Mouse (Mus musculus): ENCODE measurements at regions not wholly inside any gene's neighbourhood (a gene's known extent, or its start where the extent isn't known, plus 50 kb on each side); places are given as distances from the start of the nearest gene placed in this dataset.

- TF ChIP-seq CTCF (IDR thresholded peaks at IDR 0.05; ENCODE audit: borderline replicate concordance, control insufficient read depth, extremely low read depth, insufficient read depth, low read length, poor library complexity) (no peak), POLR2A (IDR thresholded peaks at IDR 0.05; ENCODE audit: control insufficient read depth, extremely low read depth, insufficient read depth, low read length, poor library complexity) (no peak)
Measured at GRCm38 (mm10) chr14:100600886-100601451, 316.5 kb upstream of the Klf12 start.
